Mouse (Mus musculus) heart, embryonic 16.5 days (tissue): ENCODE results near the gene Olfr876. TPM values are rescaled to one million over a fixed set of nuclear protein-coding genes. Genes with fewer than 3 reads are reported as not detected.
"Not testable (repeated sequence)": the region's sequence is repeated elsewhere in the genome, so short reads cannot be mapped to it uniquely, and the experiment has no call there.

Experiments
- ATAC-seq: fragments of 200-750 bp; cut with Nextera tagmentation; replicated peaks from 2 replicates; pipeline ENCODE4 v1.8.0; 2017; ENCODE audit warnings: moderate number of reproducible peaks; ENCODE audit not compliant: insufficient read depth, low FRiP score; ENCODE audit errors: extremely low read depth
- H3K27ac ChIP-seq: fragments of 300-500 bp; sonication (generic); 2 replicates; pipeline ENCODE4 v1.5.1; 2014; ENCODE audit warnings: mild to moderate bottlenecking, low read length, control low read depth, moderate library complexity
- H3K27me3 ChIP-seq: fragments of 300-500 bp; sonication (generic); 2 replicates; pipeline ENCODE4 v1.6.1; 2014; ENCODE audit warnings: low read length, mixed read lengths; ENCODE audit not compliant: control insufficient read depth, insufficient read depth
- H3K36me3 ChIP-seq: fragments of 300-500 bp; sonication (generic); 2 replicates; pipeline ENCODE4 v1.6.1; 2014; ENCODE audit not compliant: control insufficient read depth, insufficient read depth
- H3K4me1 ChIP-seq: fragments of 300-500 bp; sonication (generic); 2 replicates; pipeline ENCODE4 v1.6.1; 2014; ENCODE audit warnings: low read length, mixed read lengths; ENCODE audit not compliant: control insufficient read depth, insufficient read depth
- H3K4me2 ChIP-seq: fragments of 300-500 bp; sonication (generic); 2 replicates; pipeline ENCODE4 v1.6.1; 2014; ENCODE audit warnings: low read depth, mild to moderate bottlenecking, control low read depth, low read length
- H3K4me3 ChIP-seq: fragments of 300-500 bp; sonication (generic); 2 replicates; pipeline ENCODE4 v1.5.1; 2014; ENCODE audit warnings: mild to moderate bottlenecking, control low read depth, low read length
- H3K9ac ChIP-seq: fragments of 300-500 bp; sonication (generic); 2 replicates; pipeline ENCODE4 v1.6.1; 2014; ENCODE audit warnings: low read length, control low read depth
- H3K9me3 ChIP-seq: fragments of 300-500 bp; sonication (generic); replicated peaks from 2 replicates; pipeline ENCODE4 v1.6.1; 2016; ENCODE audit warnings: low read length; ENCODE audit not compliant: control insufficient read depth
- WGBS: fragments of 180-500 bp; shearing (Covaris S2); extraction: QIAGEN DNeasy Blood & Tissue Kit; methylation state at CpG from one replicate; pipeline ENCODE4 v1.1.7; 2014; 5-methylcytosine and 5-hydroxymethylcytosine counted together
- polyA plus RNA-seq: library from polyadenylated mRNA; unstranded; fragments of >200 nt; fragmentation: Nextera tagmentation; extraction: Ambion mirVana; gene quantifications from 2 replicates; pipeline ENCODE4 v1.2.1, GENCODE M21; 2015

Olfr876 gene
- not detected in 2 replicates for polyA plus RNA-seq

GRCm38 (mm10) chr9:37802731-37803130, at the start of gene Olfr876:
Gene Olfr876 (plus strand): TSS chr9:37803031.
- H3K4me2 ChIP-seq, result no peak within 1 kb of the TSS
- H3K4me3 ChIP-seq, result no peak within 1 kb of the TSS
- H3K27ac ChIP-seq, result no peak within 1 kb of the TSS
- H3K36me3 ChIP-seq, result no peaks in the 10 kb centered on the region
- no peak for ATAC-seq
- no peak within 1 kb of the TSS for H3K9ac ChIP-seq
- H3K9me3 ChIP-seq, result no peaks in the 10 kb centered on the region
- H3K27me3 ChIP-seq, result no peaks in the 10 kb centered on the region
- H3K4me1 ChIP-seq, result no peaks in the 10 kb centered on the region

GRCm38 (mm10) chr9:37761728-37762127, 41.1 kb upstream of the Olfr876 start:
- Histone ChIP-seq H3K27ac (no peak overlapping the region), H3K9ac (no peak overlapping the region), H3K4me3 (no peak overlapping the region), H3K4me2 (no peak overlapping the region), H3K27me3 (no peaks in the 10 kb centered on the region), H3K4me1 (no peaks in the 10 kb centered on the region), H3K9me3 (no peaks in the 10 kb centered on the region), H3K36me3 (no peaks in the 10 kb centered on the region)
- WGBS, result 85% methylated on average over 2 of the region's 2 CpGs
- no peak for ATAC-seq

- Histone ChIP-seq H3K4me1 (no peaks in the 10 kb centered on the region), H3K27ac (no peak overlapping the region), H3K36me3 (no peaks in the 10 kb centered on the region), H3K4me3 (no peak overlapping the region), H3K4me2 (no peak overlapping the region), H3K27me3 (no peaks in the 10 kb centered on the region), H3K9me3 (no peaks in the 10 kb centered on the region), H3K9ac (no peak overlapping the region)
- WGBS, result 40% methylated on average over 2 of the region's 2 CpGs
- no peak for ATAC-seq
These were observed 40.3 kb upstream of the Olfr876 start for GRCm38 (mm10) chr9:37762541-37762940.

- H3K9ac ChIP-seq, result no peak overlapping the region
- 53% methylated on average over 2 of the region's 2 CpGs for WGBS
- H3K36me3 ChIP-seq, result no peaks in the 10 kb centered on the region
- no peak overlapping the region for H3K4me3 ChIP-seq
- no peak overlapping the region for H3K4me2 ChIP-seq
- H3K4me1 ChIP-seq, result no peaks in the 10 kb centered on the region
- ATAC-seq, result no peak
- H3K9me3 ChIP-seq, result no peaks in the 10 kb centered on the region
- H3K27ac ChIP-seq, result no peak overlapping the region
- H3K27me3 ChIP-seq, result no peaks in the 10 kb centered on the region
These were observed 32.2 kb upstream of the Olfr876 start for GRCm38 (mm10) chr9:37770661-37771060.

GRCm38 (mm10) chr9:37771759-37772158, 31.1 kb upstream of the Olfr876 start, which contains the start of gene Olfr875:
Gene Olfr875 (plus strand): TSS chr9:37771857.
- H3K4me2 ChIP-seq, result no peak within 1 kb of the TSS
- H3K27me3 ChIP-seq, result no peaks in the 10 kb centered on the region
- H3K9ac ChIP-seq, result no peak within 1 kb of the TSS
- WGBS, result 23% methylated on average over 2 of the region's 2 CpGs
- ATAC-seq, result peak; percentile 37; the same call in 1 of the 2 replicates
- no peak within 1 kb of the TSS for H3K27ac ChIP-seq
- no peak within 1 kb of the TSS for H3K4me3 ChIP-seq
- H3K36me3 ChIP-seq, result no peaks in the 10 kb centered on the region
- H3K4me1 ChIP-seq, result no peaks in the 10 kb centered on the region
- no peaks in the 10 kb centered on the region for H3K9me3 ChIP-seq

GRCm38 (mm10) chr9:37782766-37783260, 20.0 kb upstream of the Olfr876 start:
- ATAC-seq, result 0 out of 2 replicates have a peak, but pooled peaks have one; percentile 63
- no peaks in the 10 kb centered on the region for H3K27me3 ChIP-seq
- no peak overlapping the region for H3K27ac ChIP-seq
- peak overlapping the region; percentile 56 for H3K4me2 ChIP-seq
- no peaks in the 10 kb centered on the region for H3K36me3 ChIP-seq
- 5% methylated on average over 7 of the region's 7 CpGs for WGBS
- no peaks in the 10 kb centered on the region for H3K9me3 ChIP-seq
- peak overlapping the region; percentile 30 for H3K4me3 ChIP-seq
- peaks cover 5% of the 10 kb centered on the region for H3K4me1 ChIP-seq
- H3K9ac ChIP-seq, result peak overlapping the region; percentile 59

GRCm38 (mm10) chr9:37783394-37784387, 19.1 kb upstream of the Olfr876 start:
- H3K27ac ChIP-seq, ATAC-seq, H3K27me3 ChIP-seq, H3K36me3 ChIP-seq, H3K9me3 ChIP-seq, H3K9ac ChIP-seq, H3K4me3 ChIP-seq, H3K4me1 ChIP-seq: not testable (repeated sequence)
- H3K4me2 ChIP-seq, result peak overlapping the region; percentile 56
- 64% methylated on average over 11 of the region's 15 CpGs for WGBS

GRCm38 (mm10) chr9:37786411-37786810, 16.4 kb upstream of the Olfr876 start:
- WGBS, result 36% methylated on average over 2 of the region's 2 CpGs
- H3K36me3 ChIP-seq, result no peaks in the 10 kb centered on the region
- peaks cover 5% of the 10 kb centered on the region for H3K4me1 ChIP-seq
- H3K9me3 ChIP-seq, result no peaks in the 10 kb centered on the region
- H3K27me3 ChIP-seq, result no peaks in the 10 kb centered on the region
- H3K27ac ChIP-seq, result no peak overlapping the region
- ATAC-seq, result no peak
- H3K9ac ChIP-seq, result no peak overlapping the region
- H3K4me3 ChIP-seq, result no peak overlapping the region
- H3K4me2 ChIP-seq, result no peak overlapping the region

- ATAC-seq, result no peak
- no peaks in the 10 kb centered on the region for H3K9me3 ChIP-seq
- H3K4me1 ChIP-seq, result no peaks in the 10 kb centered on the region
- H3K9ac ChIP-seq, result no peak overlapping the region
- WGBS, result 75% methylated on average over 4 of the region's 4 CpGs
- no peaks in the 10 kb centered on the region for H3K27me3 ChIP-seq
- H3K36me3 ChIP-seq, result no peaks in the 10 kb centered on the region
- H3K27ac ChIP-seq, result no peak overlapping the region
- H3K4me2 ChIP-seq, result no peak overlapping the region
- no peak overlapping the region for H3K4me3 ChIP-seq
These were observed 776 bp upstream of the Olfr876 start for GRCm38 (mm10) chr9:37802055-37802454.
